Mouse (Mus musculus): Measurements from ENCODE around the gene Fis1.
"Not testable (repeated sequence)": the region's sequence is repeated elsewhere in the genome, so short reads cannot be mapped to it uniquely, and the experiment has no call there.

Fis1 gene

DNA sequence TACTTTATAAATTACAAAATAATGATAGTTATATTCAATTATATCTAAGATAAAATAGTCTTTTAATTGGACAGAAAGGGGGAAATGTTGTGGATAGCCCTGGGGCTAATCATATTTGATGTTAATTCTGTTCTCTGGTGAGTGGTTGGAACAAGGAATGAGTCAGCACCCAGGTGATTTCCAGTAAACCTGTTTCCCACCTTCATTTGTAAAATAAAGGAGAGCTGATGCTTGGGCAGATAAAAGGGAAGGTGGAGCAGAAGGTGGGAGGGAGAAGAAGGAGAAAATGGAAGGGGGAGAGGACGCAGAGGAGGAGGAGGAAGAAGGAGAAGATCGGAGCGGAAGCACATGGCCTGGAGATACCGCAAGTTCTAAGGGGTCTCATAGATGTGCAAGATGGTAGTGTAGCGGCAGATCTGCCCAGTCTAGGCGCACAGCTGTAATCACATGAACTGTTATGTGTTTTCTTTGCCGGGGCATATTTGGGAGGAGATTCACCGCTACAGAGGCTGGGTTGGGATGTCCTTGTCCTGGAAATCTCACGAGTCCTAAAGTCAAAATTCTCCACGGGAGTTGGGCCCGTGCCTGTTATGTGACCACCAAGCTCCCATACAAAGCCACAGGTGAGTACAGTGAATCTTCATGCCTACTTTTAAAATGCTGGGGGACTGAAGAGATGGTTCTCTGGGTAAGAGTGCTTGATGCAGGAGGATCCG is 12.1 kb upstream of the Fis1 start:
- no peak for DNase-seq

DNA sequence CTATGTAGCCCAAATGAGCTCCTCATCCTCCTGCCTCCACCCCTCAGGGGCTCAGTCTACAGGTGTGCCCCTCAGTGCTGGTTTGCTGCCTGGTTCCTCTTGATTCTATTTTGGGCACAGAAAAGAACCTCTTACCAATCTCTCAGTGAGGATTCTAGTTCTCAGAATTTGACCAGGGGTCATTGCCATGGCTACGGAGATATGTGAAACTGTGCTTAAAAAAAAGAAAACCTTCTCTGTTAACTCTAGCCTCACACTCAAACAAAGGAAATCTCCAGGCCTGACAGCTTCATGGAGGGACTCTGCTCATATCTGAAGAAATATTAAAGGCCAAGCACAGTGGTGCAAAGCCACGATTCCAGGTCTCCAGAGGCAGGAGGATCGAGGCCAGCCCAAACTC is 10.3 kb upstream of the Fis1 start:
- no peak for DNase-seq

DNA sequence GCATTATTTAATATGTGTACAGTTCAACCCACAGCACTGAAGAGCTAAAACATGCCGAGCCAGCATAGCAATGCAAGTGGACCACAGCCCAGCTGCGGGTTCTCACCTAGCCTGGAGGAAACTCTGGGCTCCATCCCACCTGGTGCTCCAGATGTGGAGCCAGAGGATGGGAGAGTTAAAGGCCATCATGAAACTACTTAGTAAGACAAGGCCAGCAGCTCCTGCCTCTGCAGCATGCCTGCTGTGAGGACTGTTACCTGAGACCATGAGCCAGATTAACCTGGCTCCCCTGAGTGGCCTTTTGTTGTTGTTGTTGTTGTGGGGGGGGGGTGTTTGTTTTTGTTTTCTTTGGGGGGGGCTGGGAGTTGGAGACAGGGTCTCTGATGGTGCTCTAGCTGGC is 9.7 kb upstream of the Fis1 start:
- DNase-seq, result no peak

DNA sequence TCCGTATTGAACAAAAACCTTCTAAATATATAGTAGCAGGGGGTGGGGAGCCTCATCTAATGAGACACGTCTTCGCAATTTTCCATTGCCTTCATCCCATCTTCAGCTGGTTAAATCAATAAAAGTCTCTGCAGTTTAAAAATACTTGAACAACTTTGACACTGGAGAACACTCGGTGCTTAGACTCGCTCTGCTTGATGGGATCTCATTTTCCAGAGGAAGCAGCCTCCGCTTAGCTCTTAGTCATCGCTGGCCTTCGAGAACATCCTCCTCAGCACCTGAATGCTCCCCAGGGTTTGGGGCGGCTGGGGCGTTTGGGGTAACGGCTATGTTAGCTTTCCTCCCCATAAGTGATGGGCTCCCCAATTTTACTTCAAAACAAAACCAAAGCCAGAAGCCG is 8.0 kb upstream of the Fis1 start:
- DNase-seq, result no peak

GRCm38 (mm10) chr5:136947874-136948273 is 5.2 kb upstream of the Fis1 start:
- no peak for DNase-seq

DNA sequence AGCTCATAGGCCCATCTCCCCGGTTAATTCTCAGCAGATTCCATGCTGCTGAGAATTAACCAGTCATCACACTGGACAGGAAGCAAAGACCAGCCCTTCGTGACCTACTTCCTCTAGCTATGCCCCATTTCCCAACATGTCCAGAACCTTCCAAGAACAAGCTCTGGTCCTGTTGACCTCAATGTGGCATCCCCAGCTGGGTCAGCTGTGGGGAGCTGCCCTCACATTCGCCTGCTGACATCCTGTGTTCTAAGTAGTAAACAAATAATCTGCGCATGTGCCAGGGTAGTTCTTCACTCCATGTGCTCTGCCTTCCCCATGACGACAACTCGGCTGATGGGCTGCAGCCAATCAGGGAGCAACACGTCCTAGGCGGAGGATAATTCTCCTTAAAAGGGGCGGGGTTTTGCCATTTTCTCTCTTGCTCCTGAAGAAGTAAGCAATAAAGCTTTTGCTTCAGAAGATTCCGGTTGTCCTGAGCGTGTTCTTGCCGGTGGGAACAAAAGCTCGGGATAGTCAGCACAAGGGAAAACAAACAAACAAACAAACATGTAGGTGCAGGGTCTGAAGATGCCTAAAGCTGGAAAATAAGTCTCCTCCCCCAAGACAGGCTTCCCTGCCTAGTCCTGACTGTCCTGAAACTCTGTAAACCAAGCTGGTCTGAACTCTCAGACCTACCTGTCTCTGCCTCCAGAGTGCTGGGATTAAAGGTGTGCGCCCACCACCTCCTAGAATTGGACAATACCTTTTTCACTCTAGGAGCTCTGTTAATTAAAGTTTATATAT is 3.3 kb upstream of the Fis1 start:
- DNase-seq, result not testable (repeated sequence)

GRCm38 (mm10) chr5:136950521-136950920 is 2.6 kb upstream of the Fis1 start:
- no peak for DNase-seq

GRCm38 (mm10) chr5:136952153-136952552 is 922 bp upstream of the Fis1 start:
- no peak for DNase-seq

DNA sequence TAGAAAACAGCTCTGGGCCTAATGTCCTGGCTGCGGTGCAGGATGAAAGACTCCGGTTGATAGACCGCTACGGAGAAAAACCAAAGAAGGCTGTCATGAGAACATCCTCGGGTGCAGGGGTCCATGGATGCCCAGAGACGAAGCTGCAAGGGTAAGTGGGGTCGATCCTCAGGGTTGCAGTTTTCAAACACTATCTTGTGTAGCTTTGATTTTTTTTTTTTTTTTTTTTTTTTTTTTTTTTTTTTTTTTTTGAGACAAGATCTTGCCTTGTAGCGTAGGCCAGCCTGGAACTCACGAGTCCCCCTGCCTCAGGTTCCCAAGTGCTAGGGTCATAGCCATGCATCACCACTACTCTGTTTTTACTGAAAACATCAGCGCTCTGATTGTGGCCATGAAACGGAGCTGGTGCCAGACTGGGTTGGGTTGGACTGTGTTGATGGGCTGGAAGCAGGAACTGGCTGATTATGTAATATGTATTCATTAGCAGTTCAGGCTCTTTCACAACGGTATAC is 421 bp downstream of the Fis1 start:
- peak; percentile 66 for DNase-seq

GRCm38 (mm10) chr5:136955622-136956021 is 2.5 kb downstream of the Fis1 start:
- DNase-seq, result peak; percentile 23

DNA sequence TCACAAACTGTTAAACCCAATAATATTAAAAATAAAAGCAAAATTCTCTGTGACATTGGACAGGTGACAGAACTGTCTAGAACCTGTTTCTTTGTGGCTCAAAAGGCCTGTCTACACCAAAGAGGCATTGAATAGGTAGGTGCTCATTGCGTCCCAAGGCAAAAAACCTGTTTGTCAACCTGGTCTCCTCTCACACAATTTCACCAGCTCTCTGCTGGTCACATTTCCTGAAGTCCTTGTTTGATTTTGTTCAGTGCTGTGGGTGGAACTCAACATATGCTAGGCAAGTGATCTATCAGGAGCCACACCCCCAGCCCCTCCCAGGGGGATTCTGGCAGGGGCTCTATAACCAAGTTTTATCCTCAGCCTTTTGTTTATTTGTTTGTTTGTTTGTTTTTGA is 4.2 kb downstream of the Fis1 start:
- DNase-seq, result no peak

GRCm38 (mm10) chr5:136958991-136959605 is 6.0 kb downstream of the Fis1 start:
- DNase-seq, result no peak

- peak; percentile 44 for DNase-seq
Observed at GRCm38 (mm10) chr5:136960053-136960452, 7.0 kb downstream of the Fis1 start.

GRCm38 (mm10) chr5:136961334-136961982 is 8.4 kb downstream of the Fis1 start:
- no peak for DNase-seq

DNA sequence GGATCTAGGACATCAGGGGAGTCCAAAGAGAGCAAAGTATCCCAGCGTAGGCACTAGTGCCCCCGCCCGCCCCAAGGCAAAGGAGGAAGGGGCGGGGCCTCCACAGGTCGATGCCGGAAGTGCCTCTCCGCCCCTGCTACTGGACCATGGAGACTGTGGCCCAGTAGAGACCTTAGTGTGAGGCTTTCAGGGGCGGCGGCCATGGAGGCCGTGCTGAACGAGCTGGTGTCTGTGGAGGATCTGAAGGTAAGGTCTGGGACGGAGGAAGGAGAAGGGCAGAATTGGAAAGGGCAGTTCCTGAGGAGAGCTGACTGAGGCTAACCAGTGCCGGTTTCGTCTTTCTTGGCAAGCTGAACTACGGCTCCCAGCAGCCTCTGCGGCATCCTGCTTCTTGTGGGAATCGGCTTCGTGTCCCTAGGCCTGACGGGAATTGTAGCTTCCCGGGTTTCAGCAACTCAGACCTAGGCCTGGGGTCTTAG is 8.9 kb downstream of the Fis1 start:
- DNase-seq, result peak; percentile 93

GRCm38 (mm10) chr5:136962501-136962900 is 9.4 kb downstream of the Fis1 start:
- peak; percentile 85 for DNase-seq

DNA sequence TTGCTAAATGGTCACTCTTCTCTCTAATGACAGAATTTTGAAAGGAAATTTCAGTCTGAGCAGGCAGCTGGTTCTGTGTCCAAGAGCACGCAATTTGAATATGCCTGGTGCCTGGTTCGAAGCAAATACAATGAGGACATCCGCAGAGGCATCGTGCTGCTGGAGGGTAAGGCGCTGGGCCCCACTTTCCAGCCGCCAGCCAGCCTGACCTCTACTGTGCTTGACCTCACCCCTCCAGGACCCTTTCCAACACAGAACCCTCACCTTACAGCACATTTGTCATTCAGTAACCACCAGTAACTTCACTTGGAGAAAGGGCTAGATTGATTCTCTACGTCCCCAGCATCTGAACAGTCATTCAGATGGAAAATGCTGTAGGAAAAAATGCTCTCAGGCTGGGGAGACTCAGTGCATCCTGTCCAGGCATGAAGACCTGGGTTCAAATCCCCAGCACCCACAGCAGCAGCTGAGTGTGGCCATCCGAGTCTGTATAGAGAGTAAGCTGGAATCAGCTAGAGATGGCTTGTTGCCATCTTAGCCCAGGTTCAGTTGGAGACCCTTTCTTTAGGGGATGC is 10.0 kb downstream of the Fis1 start:
- DNase-seq, result peak; percentile 58

- DNase-seq, result no peak
Observed at GRCm38 (mm10) chr5:136965210-136965609, 12.1 kb downstream of the Fis1 start.

- no peak for DNase-seq
Observed at GRCm38 (mm10) chr5:136965686-136966085, 12.6 kb downstream of the Fis1 start.

DNA sequence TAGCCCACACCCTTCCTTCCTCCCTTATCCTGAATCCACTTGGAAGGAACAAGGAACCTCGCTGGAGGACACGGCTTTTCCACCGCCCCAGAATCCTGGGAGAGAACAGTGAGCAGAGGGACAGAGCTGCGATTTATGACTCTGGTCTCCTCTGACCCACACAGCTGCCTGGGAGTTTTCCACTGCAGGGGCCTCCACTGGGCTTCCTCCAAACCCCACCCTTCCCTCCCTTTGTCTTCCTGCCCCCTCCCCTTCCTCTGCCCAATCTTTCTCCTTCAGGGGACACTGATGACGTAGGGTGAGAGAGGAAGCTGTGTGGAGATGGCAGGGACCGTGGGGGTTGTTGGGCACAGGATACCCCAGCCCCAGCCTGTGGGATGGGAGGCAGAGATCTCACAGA is 13.3 kb downstream of the Fis1 start, which contains the start of gene Cldn15:
Gene Cldn15 (plus strand): TSS at position 286 of the 400 bp plus-strand sequence.
- DNase-seq, result no peak

- DNase-seq, result no peak
Observed at GRCm38 (mm10) chr5:136966861-136967455, 13.9 kb downstream of the Fis1 start.

DNA sequence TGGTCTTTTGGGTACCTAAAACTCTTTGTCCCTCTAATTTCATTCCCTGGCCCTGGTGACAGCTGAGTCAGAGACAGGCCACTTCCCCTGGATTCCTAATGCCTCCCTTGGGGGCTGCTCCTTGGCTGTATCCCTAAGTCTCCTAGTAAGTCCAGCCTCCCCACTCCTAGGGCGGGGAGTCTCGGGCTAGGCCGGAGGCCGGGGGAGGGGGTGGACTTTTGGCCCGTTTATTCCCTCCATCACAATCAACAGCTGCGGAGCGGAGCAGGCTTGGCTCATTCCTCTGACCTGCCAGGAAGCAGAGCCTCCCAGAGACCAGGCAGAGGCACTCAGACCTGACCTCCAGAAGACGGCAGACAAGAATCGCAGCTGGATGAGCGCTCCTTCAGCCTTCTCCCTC is 14.5 kb downstream of the Fis1 start:
- no peak for DNase-seq

Measured in cerebellum, adult 9-11 months (tissue).